Comparison of ENCODE assay signal across 14 mouse cellular contexts in genomic region chr3:82407432-82407831, GRCm38 (mm10). TPM values are rescaled to one million over a fixed set of nuclear protein-coding genes. Genes with fewer than 3 reads are reported as not detected.
DNase-seq lines count a peak whose midpoint lies in the region; ATAC-seq and TF ChIP-seq lines count a peak whose summit lies in the region.
"Had no signal": no experiment of that assay in that cellular context is flagged by ENCODE, and none has a peak within 500 bp of the region (broad histone marks: within the 10 kb centered on the region; RNA-seq: fewer than 3 reads in every experiment).

No protein-coding gene starts in this region.

- H3K4me1 ChIP-seq in kidney, postnatal 0 days (replicated peaks; ENCODE audit: insufficient read depth, low read length), result no peaks in the 10 kb centered on the region
- no peaks in the 10 kb centered on the region for H3K4me1 ChIP-seq in kidney, embryonic 16.5 days (ENCODE audit: insufficient read depth, low read length)
- H3K4me1 ChIP-seq: embryonic facial prominence, embryonic 13.5 days; limb, embryonic 13.5 days had no signal

- WGBS in kidney, postnatal 0 days, result 56% methylated on average over 2 of the region's 2 CpGs
- WGBS in kidney, embryonic 16.5 days, result 63% methylated on average over 2 of the region's 2 CpGs

- H3K9me3 ChIP-seq in kidney, postnatal 0 days (replicated peaks; ENCODE audit: low read length), result no peaks in the 10 kb centered on the region
- no peaks in the 10 kb centered on the region for H3K9me3 ChIP-seq in kidney, embryonic 16.5 days (ENCODE audit: low read length)
- H3K9me3 ChIP-seq: embryonic facial prominence, embryonic 13.5 days; limb, embryonic 13.5 days had no signal

- H3K4me2 ChIP-seq in kidney, postnatal 0 days (ENCODE audit: low read length), result no peak overlapping the region
- H3K4me2 ChIP-seq in kidney, embryonic 16.5 days (replicated peaks; ENCODE audit: low read depth, low read length), result no peak overlapping the region
- H3K4me2 ChIP-seq: embryonic facial prominence, embryonic 13.5 days; limb, embryonic 13.5 days had no signal

- no peak overlapping the region for H3K4me3 ChIP-seq in kidney, postnatal 0 days (replicated peaks; ENCODE audit: low read depth, low read length)
- H3K4me3 ChIP-seq in kidney, embryonic 16.5 days (ENCODE audit: low read length), result no peak overlapping the region
- H3K4me3 ChIP-seq: embryonic facial prominence, embryonic 13.5 days; limb, embryonic 13.5 days had no signal

- DNase-seq in adrenal gland, postnatal 25 days, result peak; percentile 3
- DNase-seq in adrenal gland, postnatal 4 days (ENCODE audit: low spot score in 2 of 2), result no peak
- peak; percentile 9 for DNase-seq in kidney, postnatal 0 days (ENCODE audit: low spot score)
- peak; percentile 3 for DNase-seq in 416B (ENCODE audit: low read depth)
- DNase-seq in cerebellum, postnatal 10 days, result peak; percentile 64 to 65
- DNase-seq in heart, postnatal 4 days, result no peak
- DNase-seq: B cell, adult 2 months; kidney, adult 2 months; lung, postnatal 36 days; right cerebral cortex, adult 18-20 months had no signal

- H3K9ac ChIP-seq in kidney, postnatal 0 days (ENCODE audit: low read depth, low read length), result no peak overlapping the region
- H3K9ac ChIP-seq in kidney, embryonic 16.5 days (replicated peaks; ENCODE audit: low read length), result no peak overlapping the region
- H3K9ac ChIP-seq: embryonic facial prominence, embryonic 13.5 days; limb, embryonic 13.5 days had no signal

- H3K27me3 ChIP-seq in kidney, postnatal 0 days (ENCODE audit: insufficient read depth, low read length), result no peaks in the 10 kb centered on the region
- no peaks in the 10 kb centered on the region for H3K27me3 ChIP-seq in kidney, embryonic 16.5 days (ENCODE audit: insufficient read depth, low read length)
- H3K27me3 ChIP-seq: embryonic facial prominence, embryonic 13.5 days; limb, embryonic 13.5 days had no signal

- TF ChIP-seq CTCF in kidney, postnatal 0 days (IDR thresholded peaks at IDR 0.05; ENCODE audit: low read depth), result peak; percentile 53

- ATAC-seq in kidney, postnatal 0 days (replicated peaks; ENCODE audit: low FRiP score, low read depth), result no peak
- no peak for ATAC-seq in kidney, embryonic 16.5 days (ENCODE audit: low FRiP score, low TSS enrichment)
- no peak for ATAC-seq in megakaryocyte progenitor cell, adult 5-6 weeks (replicated peaks; ENCODE audit: poor library complexity)

- H3K27ac ChIP-seq in kidney, postnatal 0 days, result no peak overlapping the region
- no peak overlapping the region for H3K27ac ChIP-seq in kidney, embryonic 16.5 days (ENCODE audit: low read length)
- H3K27ac ChIP-seq: embryonic facial prominence, embryonic 13.5 days; limb, embryonic 13.5 days had no signal

- H3K36me3 ChIP-seq in kidney, postnatal 0 days (ENCODE audit: insufficient read depth, low read length), result no peaks in the 10 kb centered on the region
- no peaks in the 10 kb centered on the region for H3K36me3 ChIP-seq in kidney, embryonic 16.5 days (ENCODE audit: insufficient read depth, low read length)
- H3K36me3 ChIP-seq: embryonic facial prominence, embryonic 13.5 days; limb, embryonic 13.5 days had no signal

RNA-seq across cellular contexts. Expression of gene Map9, which starts 49.6 kb away (rescaled TPM):
- 4.9 and 6.7 TPM in 2 replicates for total RNA-seq in adrenal gland, postnatal 25 days (2021)
- 1 to 10 TPM; 8.6 to 9.5 TPM for total RNA-seq in adrenal gland, postnatal 4 days (2021)
- 7.2 and 7.4 TPM in 2 replicates for polyA plus RNA-seq in kidney, postnatal 0 days (2015; fragmentation: Nextera tagmentation; extraction: Ambion mirVana)
- polyA plus RNA-seq in kidney, embryonic 16.5 days (2015; fragmentation: Nextera tagmentation; extraction: Ambion mirVana), result 6.9 and 7.4 TPM in 2 replicates
- total RNA-seq in heart, postnatal 4 days (2021), result 1 to 10 TPM; 3.0 to 3.4 TPM
- total RNA-seq in megakaryocyte progenitor cell, adult 5-6 weeks (2015), result 0.59 and 0.69 TPM in 2 replicates
- total RNA-seq in megakaryocyte progenitor cell, adult 5-6 weeks (2017), result 0.29 and 0.64 TPM in 2 replicates

Comparison
In these comparisons a context has a peak if more than half of its experiments do, and no peak if none do; other contexts are left out.
1. DNase-seq: peak in adrenal gland, postnatal 25 days (single experiment), kidney, postnatal 0 days (single experiment), 416B (single experiment) and cerebellum, postnatal 10 days (2 of 2); none in adrenal gland, postnatal 4 days (0 of 2) and heart, postnatal 4 days (single experiment).